Mouse (Mus musculus): ENCODE results near the gene Srebf2. TPM values are rescaled to one million over a fixed set of nuclear protein-coding genes. Genes with fewer than 3 reads are reported as not detected.

Gene Srebf2
- polyA plus RNA-seq, 1 experiment from 2014 or later = 161 TPM

DNA sequence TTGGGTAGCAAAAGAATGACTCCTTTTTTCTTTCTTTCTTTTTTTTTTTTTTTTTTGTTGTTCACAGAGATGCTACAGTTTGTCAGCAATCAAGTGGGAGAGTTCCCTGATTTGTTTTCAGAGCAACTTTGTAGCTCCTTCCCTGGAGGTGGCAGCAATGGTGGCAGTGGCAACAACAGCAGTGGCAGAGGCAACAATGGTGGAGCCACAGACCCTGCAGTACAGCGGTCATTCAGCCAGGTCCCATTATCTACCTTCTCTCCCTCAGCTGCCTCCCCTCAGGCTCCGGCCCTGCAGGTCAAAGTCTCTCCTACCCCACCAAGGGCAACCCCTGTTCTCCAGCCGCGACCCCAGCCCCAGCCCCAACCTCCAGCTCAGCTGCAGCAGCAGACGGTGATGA lies 22.7 kb downstream of the Srebf2 start:
- no peak for ATAC-seq (ENCODE audit: insufficient read depth, low FRiP score)
- H3K27me3 ChIP-seq (ENCODE audit: control insufficient read depth, insufficient read depth, low read length) = no peaks in the 10 kb centered on the region
- H3K36me3 ChIP-seq (ENCODE audit: control insufficient read depth, insufficient read depth, low read length) = peaks cover 16% of the 10 kb centered on the region; the same call in 1 of the 2 replicates
- no peaks in the 10 kb centered on the region for H3K9me3 ChIP-seq (replicated peaks; ENCODE audit: control insufficient read depth, low read length)
- WGBS = 84% methylated on average over 5 of the region's 5 CpGs
- peaks cover 28% of the 10 kb centered on the region for H3K4me1 ChIP-seq (ENCODE audit: control insufficient read depth, insufficient read depth, low read length)
- no peak overlapping the region for H3K27ac ChIP-seq (ENCODE audit: low read length)
- H3K9ac ChIP-seq (ENCODE audit: low read length) = no peak overlapping the region
- H3K4me2 ChIP-seq (ENCODE audit: low read depth, low read length) = no peak overlapping the region
- H3K4me3 ChIP-seq (replicated peaks; ENCODE audit: low read length) = no peak overlapping the region

- no peak for ATAC-seq (ENCODE audit: insufficient read depth, low FRiP score)
- H3K4me3 ChIP-seq (replicated peaks; ENCODE audit: low read length) = no peak overlapping the region
- peaks cover 25% of the 10 kb centered on the region; the same call in 1 of the 2 replicates for H3K36me3 ChIP-seq (ENCODE audit: control insufficient read depth, insufficient read depth, low read length)
- peaks cover 25% of the 10 kb centered on the region for H3K4me1 ChIP-seq (ENCODE audit: control insufficient read depth, insufficient read depth, low read length)
- no peak overlapping the region for H3K4me2 ChIP-seq (ENCODE audit: low read depth, low read length)
- 83% methylated on average over 36 of the region's 36 CpGs for WGBS
- H3K9ac ChIP-seq (ENCODE audit: low read length) = no peak overlapping the region
- H3K27me3 ChIP-seq (ENCODE audit: control insufficient read depth, insufficient read depth, low read length) = no peaks in the 10 kb centered on the region
- H3K27ac ChIP-seq (ENCODE audit: low read length) = no peak overlapping the region
- H3K9me3 ChIP-seq (replicated peaks; ENCODE audit: control insufficient read depth, low read length) = no peaks in the 10 kb centered on the region
Observed at GRCm38 (mm10) chr15:82170437-82171377, 23.7 kb downstream of the Srebf2 start.

DNA sequence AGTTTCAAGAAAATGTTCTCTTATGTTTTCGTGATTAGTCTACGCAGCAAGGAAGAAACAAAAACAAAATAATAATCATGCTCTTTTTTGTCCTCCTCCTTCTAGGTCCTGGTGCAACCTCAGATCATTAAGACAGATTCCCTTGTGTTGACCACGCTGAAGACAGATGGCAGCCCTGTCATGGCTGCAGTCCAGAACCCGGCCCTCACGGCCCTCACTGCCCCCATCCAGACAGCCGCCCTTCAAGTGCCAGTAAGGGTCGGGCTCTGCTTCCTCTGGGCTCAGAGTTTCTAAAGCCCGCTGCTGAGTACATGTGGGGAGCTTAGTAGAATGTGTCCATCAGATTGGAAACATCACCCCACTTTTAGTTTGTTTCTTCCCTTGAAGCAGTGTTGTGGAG lies 25.7 kb downstream of the Srebf2 start:
- Histone ChIP-seq H3K4me1 (ENCODE audit: control insufficient read depth, insufficient read depth, low read length) (peaks cover 9% of the 10 kb centered on the region), H3K9me3 (replicated peaks; ENCODE audit: control insufficient read depth, low read length) (no peaks in the 10 kb centered on the region), H3K27me3 (ENCODE audit: control insufficient read depth, insufficient read depth, low read length) (no peaks in the 10 kb centered on the region), H3K4me2 (ENCODE audit: low read depth, low read length) (no peak overlapping the region), H3K9ac (ENCODE audit: low read length) (no peak overlapping the region), H3K27ac (ENCODE audit: low read length) (no peak overlapping the region), H3K36me3 (ENCODE audit: control insufficient read depth, insufficient read depth, low read length) (peaks cover 39% of the 10 kb centered on the region), H3K4me3 (replicated peaks; ENCODE audit: low read length) (no peak overlapping the region)
- no peak for ATAC-seq (ENCODE audit: insufficient read depth, low FRiP score)
- WGBS = 76% methylated on average over 8 of the region's 8 CpGs

- Histone ChIP-seq H3K36me3 (ENCODE audit: control insufficient read depth, insufficient read depth, low read length) (peaks cover 58% of the 10 kb centered on the region), H3K4me2 (ENCODE audit: low read depth, low read length) (no peak overlapping the region), H3K9ac (ENCODE audit: low read length) (no peak overlapping the region), H3K9me3 (replicated peaks; ENCODE audit: control insufficient read depth, low read length) (no peaks in the 10 kb centered on the region), H3K27me3 (ENCODE audit: control insufficient read depth, insufficient read depth, low read length) (no peaks in the 10 kb centered on the region), H3K27ac (ENCODE audit: low read length) (no peak overlapping the region), H3K4me3 (replicated peaks; ENCODE audit: low read length) (no peak overlapping the region), H3K4me1 (ENCODE audit: control insufficient read depth, insufficient read depth, low read length) (no peaks in the 10 kb centered on the region)
- WGBS = 97% methylated on average over 9 of the region's 9 CpGs
- ATAC-seq (ENCODE audit: insufficient read depth, low FRiP score) = no peak
Observed at GRCm38 (mm10) chr15:82175091-82175490, 28.1 kb downstream of the Srebf2 start.

GRCm38 (mm10) chr15:82177743-82178290 lies 30.8 kb downstream of the Srebf2 start:
- H3K9ac ChIP-seq (ENCODE audit: low read length) = no peak overlapping the region
- no peak overlapping the region for H3K4me3 ChIP-seq (replicated peaks; ENCODE audit: low read length)
- no peak overlapping the region for H3K4me2 ChIP-seq (ENCODE audit: low read depth, low read length)
- no peaks in the 10 kb centered on the region for H3K27me3 ChIP-seq (ENCODE audit: control insufficient read depth, insufficient read depth, low read length)
- H3K4me1 ChIP-seq (ENCODE audit: control insufficient read depth, insufficient read depth, low read length) = no peaks in the 10 kb centered on the region
- WGBS = 83% methylated on average over 7 of the region's 7 CpGs
- H3K27ac ChIP-seq (ENCODE audit: low read length) = no peak overlapping the region
- ATAC-seq (ENCODE audit: insufficient read depth, low FRiP score) = no peak
- peaks cover 77% of the 10 kb centered on the region for H3K36me3 ChIP-seq (ENCODE audit: control insufficient read depth, insufficient read depth, low read length)
- H3K9me3 ChIP-seq (replicated peaks; ENCODE audit: control insufficient read depth, low read length) = peaks cover 7% of the 10 kb centered on the region; the same call in 1 of the 2 replicates

DNA sequence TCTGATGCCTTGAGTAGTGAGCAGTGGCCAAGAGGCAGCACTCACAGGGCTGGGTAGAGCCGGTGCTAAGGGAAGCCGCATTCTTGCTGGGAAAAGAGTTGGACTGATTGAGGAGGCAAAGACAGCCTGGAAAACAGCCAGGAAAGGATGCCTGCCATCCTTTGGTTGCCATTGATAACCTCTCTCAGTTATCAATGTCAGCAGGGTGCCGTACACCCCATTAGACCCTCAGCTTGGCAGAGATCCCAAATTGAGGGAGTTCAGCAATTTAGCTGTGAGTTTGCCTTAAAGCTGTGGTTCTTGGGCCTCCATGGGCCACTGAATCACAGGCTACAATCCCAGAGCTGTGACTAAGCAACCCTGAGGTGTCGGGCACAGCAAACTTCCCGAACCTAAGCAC lies 34.1 kb downstream of the Srebf2 start:
- no peaks in the 10 kb centered on the region for H3K27me3 ChIP-seq (ENCODE audit: control insufficient read depth, insufficient read depth, low read length)
- H3K4me3 ChIP-seq (replicated peaks; ENCODE audit: low read length) = no peak overlapping the region
- H3K36me3 ChIP-seq (ENCODE audit: control insufficient read depth, insufficient read depth, low read length) = peaks cover 69% of the 10 kb centered on the region
- peaks cover 7% of the 10 kb centered on the region; the same call in 1 of the 2 replicates for H3K9me3 ChIP-seq (replicated peaks; ENCODE audit: control insufficient read depth, low read length)
- 88% methylated on average over 5 of the region's 5 CpGs for WGBS
- H3K27ac ChIP-seq (ENCODE audit: low read length) = no peak overlapping the region
- no peaks in the 10 kb centered on the region for H3K4me1 ChIP-seq (ENCODE audit: control insufficient read depth, insufficient read depth, low read length)
- H3K4me2 ChIP-seq (ENCODE audit: low read depth, low read length) = no peak overlapping the region
- H3K9ac ChIP-seq (ENCODE audit: low read length) = no peak overlapping the region
- no peak for ATAC-seq (ENCODE audit: insufficient read depth, low FRiP score)

DNA sequence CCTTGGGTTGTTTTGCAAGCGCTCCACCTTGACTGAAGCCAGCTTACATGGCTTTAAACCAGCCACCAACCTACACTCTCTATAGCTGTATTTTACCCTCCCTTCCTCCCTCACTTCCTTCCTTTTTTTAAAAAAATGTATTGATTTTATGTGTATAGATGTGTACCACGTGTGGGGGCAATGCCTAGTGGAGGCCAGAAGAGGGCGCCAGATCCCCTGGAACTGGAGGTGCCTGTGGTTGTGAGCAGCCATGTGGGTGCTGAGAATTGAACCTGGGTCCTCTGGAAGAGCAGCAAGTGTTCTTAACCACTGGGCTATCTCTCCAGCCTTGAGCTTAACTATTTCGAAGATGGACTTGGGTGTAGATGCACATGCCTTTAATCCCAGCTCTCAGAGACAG lies 35.3 kb downstream of the Srebf2 start:
- H3K9me3 ChIP-seq (replicated peaks; ENCODE audit: control insufficient read depth, low read length) = peaks cover 7% of the 10 kb centered on the region; the same call in 1 of the 2 replicates
- H3K27ac ChIP-seq (ENCODE audit: low read length) = no peak overlapping the region
- H3K27me3 ChIP-seq (ENCODE audit: control insufficient read depth, insufficient read depth, low read length) = no peaks in the 10 kb centered on the region
- no peak overlapping the region for H3K4me3 ChIP-seq (replicated peaks; ENCODE audit: low read length)
- H3K4me1 ChIP-seq (ENCODE audit: control insufficient read depth, insufficient read depth, low read length) = no peaks in the 10 kb centered on the region
- H3K4me2 ChIP-seq (ENCODE audit: low read depth, low read length) = no peak overlapping the region
- peaks cover 70% of the 10 kb centered on the region for H3K36me3 ChIP-seq (ENCODE audit: control insufficient read depth, insufficient read depth, low read length)
- ATAC-seq (ENCODE audit: insufficient read depth, low FRiP score) = no peak
- H3K9ac ChIP-seq (ENCODE audit: low read length) = no peak overlapping the region
- 99% methylated on average over 4 of the region's 4 CpGs for WGBS

DNA sequence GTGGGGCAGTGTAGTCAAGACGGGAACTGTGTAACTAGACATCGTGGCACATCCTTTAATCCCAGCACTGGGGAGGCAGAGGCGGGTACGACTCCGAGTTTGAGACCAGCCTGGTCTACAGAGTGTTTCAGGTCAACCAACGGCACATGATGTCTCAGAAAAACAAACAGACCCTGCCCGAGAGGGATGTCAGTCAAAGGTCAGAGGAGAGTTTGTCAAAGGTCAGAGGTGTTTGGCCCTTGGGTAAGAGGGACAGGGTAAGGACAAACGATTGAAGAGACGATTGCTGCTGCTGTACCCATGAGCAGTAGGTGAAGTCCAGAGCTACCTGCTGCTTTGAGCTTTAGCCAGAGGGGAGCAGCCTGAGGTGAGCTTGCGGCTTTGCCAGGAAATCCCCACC lies 36.6 kb downstream of the Srebf2 start:
- Histone ChIP-seq H3K36me3 (ENCODE audit: control insufficient read depth, insufficient read depth, low read length) (peaks cover 68% of the 10 kb centered on the region), H3K4me2 (ENCODE audit: low read depth, low read length) (no peak overlapping the region), H3K4me1 (ENCODE audit: control insufficient read depth, insufficient read depth, low read length) (no peaks in the 10 kb centered on the region), H3K9ac (ENCODE audit: low read length) (no peak overlapping the region), H3K27ac (ENCODE audit: low read length) (no peak overlapping the region), H3K27me3 (ENCODE audit: control insufficient read depth, insufficient read depth, low read length) (no peaks in the 10 kb centered on the region), H3K4me3 (replicated peaks; ENCODE audit: low read length) (no peak overlapping the region), H3K9me3 (replicated peaks; ENCODE audit: control insufficient read depth, low read length) (peaks cover 7% of the 10 kb centered on the region; the same call in 1 of the 2 replicates)
- 63% methylated on average over 10 of the region's 10 CpGs for WGBS
- no peak for ATAC-seq (ENCODE audit: insufficient read depth, low FRiP score)

- H3K4me1 ChIP-seq (ENCODE audit: control insufficient read depth, insufficient read depth, low read length) = no peaks in the 10 kb centered on the region
- H3K9me3 ChIP-seq (replicated peaks; ENCODE audit: control insufficient read depth, low read length) = peaks cover 7% of the 10 kb centered on the region; the same call in 1 of the 2 replicates
- no peak overlapping the region for H3K27ac ChIP-seq (ENCODE audit: low read length)
- no peak for ATAC-seq (ENCODE audit: insufficient read depth, low FRiP score)
- H3K4me2 ChIP-seq (ENCODE audit: low read depth, low read length) = no peak overlapping the region
- 67% methylated on average over 7 of the region's 7 CpGs for WGBS
- H3K27me3 ChIP-seq (ENCODE audit: control insufficient read depth, insufficient read depth, low read length) = no peaks in the 10 kb centered on the region
- no peak overlapping the region for H3K4me3 ChIP-seq (replicated peaks; ENCODE audit: low read length)
- H3K9ac ChIP-seq (ENCODE audit: low read length) = no peak overlapping the region
- H3K36me3 ChIP-seq (ENCODE audit: control insufficient read depth, insufficient read depth, low read length) = peaks cover 62% of the 10 kb centered on the region
Observed at GRCm38 (mm10) chr15:82184183-82184582, 37.2 kb downstream of the Srebf2 start.

All from stomach, embryonic 16.5 days (tissue).